28 mouse cellular contexts compared by ENCODE assay signal in the genomic region with DNA sequence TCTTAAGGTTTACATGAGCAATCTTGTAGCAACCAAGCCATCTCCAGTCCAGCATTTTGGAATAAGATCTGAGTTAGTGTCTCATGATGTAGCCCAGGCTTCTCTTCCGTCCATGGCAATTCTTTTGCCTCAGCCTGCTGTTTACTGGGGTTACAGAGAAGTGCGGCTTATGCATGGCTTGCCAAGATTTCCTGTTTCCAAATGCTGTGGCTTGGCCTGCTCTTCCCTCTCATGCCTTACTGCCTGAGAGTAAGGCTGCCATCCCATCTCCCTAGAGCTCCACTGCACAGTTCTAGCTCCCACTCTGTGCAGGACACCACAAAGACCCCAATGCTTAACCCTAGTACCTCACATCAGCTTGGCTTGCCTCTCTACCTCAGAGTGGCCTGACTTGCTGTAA. TPM values are rescaled to one million over a fixed set of nuclear protein-coding genes. Genes with fewer than 3 reads are reported as not detected.
"Had no signal": no experiment of that assay in that cellular context is flagged by ENCODE, and none has a peak within 500 bp of the region (broad histone marks: within the 10 kb centered on the region; RNA-seq: fewer than 3 reads in every experiment).

No protein-coding gene starts in this region.

- DNase-seq: lung, adult 2 months; lung, postnatal 14 days; lung, postnatal 36 days; midbrain, embryonic 14.5 days; retina, postnatal 1 day; right cerebral cortex, adult 18-20 months; right cerebral cortex, postnatal 25 days; right cerebral cortex, postnatal 4 days; spleen, adult 18-20 months; thymus, adult 18-20 months; thymus, postnatal 14 days; thymus, postnatal 36 days had no signal

- H3K4me3 ChIP-seq: lung, embryonic 15.5 days; midbrain, embryonic 10.5 days; midbrain, embryonic 12.5 days; myocyte; neural tube, embryonic 13.5 days; neural tube, embryonic 15.5 days had no signal

- ATAC-seq: lung, postnatal 0 days; midbrain, embryonic 16.5 days had no signal

- H3K36me3 ChIP-seq: lung, embryonic 15.5 days; midbrain, embryonic 10.5 days; midbrain, embryonic 12.5 days; neural tube, embryonic 13.5 days; neural tube, embryonic 15.5 days had no signal

- H3K27ac ChIP-seq: liver, embryonic 14.5 days; lung, embryonic 15.5 days; midbrain, embryonic 10.5 days; midbrain, embryonic 12.5 days; neural tube, embryonic 13.5 days; neural tube, embryonic 15.5 days had no signal

RNA-seq across cellular contexts. Expression of a gene that starts 1.1 kb away (rescaled TPM):
- total RNA-seq: megakaryocyte-erythroid progenitor cell, adult 5-6 weeks had no signal
- polyA plus RNA-seq: liver, embryonic 14.5 days; liver, embryonic 16.5 days; lung, adult 2 months; lung, embryonic 15.5 days; lung, postnatal 0 days; midbrain, embryonic 10.5 days; midbrain, embryonic 12.5 days; midbrain, embryonic 14.5 days; midbrain, embryonic 16.5 days; myocyte; neural tube, embryonic 11.5 days; neural tube, embryonic 13.5 days; neural tube, embryonic 15.5 days; small intestine, adult 2 months; stomach, embryonic 14.5 days; stomach, embryonic 16.5 days had no signal

RNA-seq across cellular contexts. Expression of a gene that starts 8.2 kb away (rescaled TPM):
- total RNA-seq: megakaryocyte-erythroid progenitor cell, adult 5-6 weeks had no signal
- polyA plus RNA-seq: liver, embryonic 14.5 days; liver, embryonic 16.5 days; lung, adult 2 months; lung, embryonic 15.5 days; lung, postnatal 0 days; midbrain, embryonic 10.5 days; midbrain, embryonic 12.5 days; midbrain, embryonic 14.5 days; midbrain, embryonic 16.5 days; myocyte; neural tube, embryonic 11.5 days; neural tube, embryonic 13.5 days; neural tube, embryonic 15.5 days; small intestine, adult 2 months; stomach, embryonic 14.5 days; stomach, embryonic 16.5 days had no signal

RNA-seq across cellular contexts. Expression of a gene that starts 17.1 kb away (rescaled TPM):
- total RNA-seq: megakaryocyte-erythroid progenitor cell, adult 5-6 weeks had no signal
- polyA plus RNA-seq: liver, embryonic 14.5 days; liver, embryonic 16.5 days; lung, adult 2 months; lung, embryonic 15.5 days; lung, postnatal 0 days; midbrain, embryonic 10.5 days; midbrain, embryonic 12.5 days; midbrain, embryonic 14.5 days; midbrain, embryonic 16.5 days; myocyte; neural tube, embryonic 11.5 days; neural tube, embryonic 13.5 days; neural tube, embryonic 15.5 days; small intestine, adult 2 months; stomach, embryonic 14.5 days had no signal

RNA-seq across cellular contexts. Expression of a gene that starts 28.1 kb away (rescaled TPM):
- total RNA-seq: megakaryocyte-erythroid progenitor cell, adult 5-6 weeks had no signal
- polyA plus RNA-seq: liver, embryonic 14.5 days; liver, embryonic 16.5 days; lung, adult 2 months; lung, embryonic 15.5 days; lung, postnatal 0 days; midbrain, embryonic 10.5 days; midbrain, embryonic 12.5 days; midbrain, embryonic 14.5 days; midbrain, embryonic 16.5 days; myocyte; neural tube, embryonic 11.5 days; neural tube, embryonic 13.5 days; neural tube, embryonic 15.5 days; small intestine, adult 2 months; stomach, embryonic 14.5 days; stomach, embryonic 16.5 days had no signal

RNA-seq across cellular contexts. Expression of a gene that starts 34.1 kb away (rescaled TPM):
- total RNA-seq: megakaryocyte-erythroid progenitor cell, adult 5-6 weeks had no signal
- polyA plus RNA-seq: liver, embryonic 14.5 days; liver, embryonic 16.5 days; lung, adult 2 months; lung, embryonic 15.5 days; lung, postnatal 0 days; midbrain, embryonic 10.5 days; midbrain, embryonic 12.5 days; midbrain, embryonic 14.5 days; midbrain, embryonic 16.5 days; myocyte; neural tube, embryonic 11.5 days; neural tube, embryonic 13.5 days; neural tube, embryonic 15.5 days; small intestine, adult 2 months; stomach, embryonic 14.5 days; stomach, embryonic 16.5 days; thymus, postnatal 0 days had no signal
